Mouse (Mus musculus) induced T-regulatory cell, adult 2 months (primary cell): Measurements from ENCODE around the gene Napsa.

Source experiments
- DNase-seq: peaks from one replicate; pipeline ENCODE4 v3.0.0-alpha.2; 2012; ENCODE audit warnings: low read depth

Napsa gene

GRCm38 (mm10) chr7:44572213-44572701 is at the start of gene Napsa:
Napsa (plus strand) TSS chr7:44572380.
- no peak for DNase-seq

GRCm38 (mm10) chr7:44523056-44523455 is 49.1 kb upstream of the Napsa start:
- no peak for DNase-seq

- DNase-seq, result no peak
Measured at GRCm38 (mm10) chr7:44524502-44524901, 47.7 kb upstream of the Napsa start, which contains the start of gene Mybpc2. Mybpc2 (minus strand) TSS chr7:44524656.

- DNase-seq, result no peak
Measured at GRCm38 (mm10) chr7:44525126-44525832, 46.9 kb upstream of the Napsa start.

- DNase-seq, result no peak
Measured at GRCm38 (mm10) chr7:44526414-44527154, 45.6 kb upstream of the Napsa start.

GRCm38 (mm10) chr7:44527483-44528398 is 44.4 kb upstream of the Napsa start:
- peak; percentile 85 for DNase-seq

- DNase-seq, result no peak
Measured at GRCm38 (mm10) chr7:44529518-44529917, 42.7 kb upstream of the Napsa start.

GRCm38 (mm10) chr7:44530507-44530906 is 41.7 kb upstream of the Napsa start:
- no peak for DNase-seq

GRCm38 (mm10) chr7:44531207-44531606 is 41.0 kb upstream of the Napsa start:
- DNase-seq, result no peak

- no peak for DNase-seq
Measured at GRCm38 (mm10) chr7:44531946-44532732, 40.0 kb upstream of the Napsa start, which contains the start of gene Spib. Spib (minus strand) TSS chr7:44532071.

- no peak for DNase-seq
Measured at GRCm38 (mm10) chr7:44532918-44533745, 39.0 kb upstream of the Napsa start.

- DNase-seq, result no peak
Measured at GRCm38 (mm10) chr7:44533746-44534045, 38.5 kb upstream of the Napsa start.

GRCm38 (mm10) chr7:44534242-44534641 is 37.9 kb upstream of the Napsa start:
- DNase-seq, result no peak

- no peak for DNase-seq
Measured at GRCm38 (mm10) chr7:44534656-44535441, 37.3 kb upstream of the Napsa start.

- DNase-seq, result no peak
Measured at GRCm38 (mm10) chr7:44535657-44536589, 36.3 kb upstream of the Napsa start.

GRCm38 (mm10) chr7:44536590-44536968 is 35.6 kb upstream of the Napsa start:
- no peak for DNase-seq

- no peak for DNase-seq
Measured at GRCm38 (mm10) chr7:44537009-44537408, 35.2 kb upstream of the Napsa start.

GRCm38 (mm10) chr7:44537496-44537895 is 34.7 kb upstream of the Napsa start:
- no peak for DNase-seq
